ENCODE assay signal across 22 mouse cellular contexts in the genomic region with DNA sequence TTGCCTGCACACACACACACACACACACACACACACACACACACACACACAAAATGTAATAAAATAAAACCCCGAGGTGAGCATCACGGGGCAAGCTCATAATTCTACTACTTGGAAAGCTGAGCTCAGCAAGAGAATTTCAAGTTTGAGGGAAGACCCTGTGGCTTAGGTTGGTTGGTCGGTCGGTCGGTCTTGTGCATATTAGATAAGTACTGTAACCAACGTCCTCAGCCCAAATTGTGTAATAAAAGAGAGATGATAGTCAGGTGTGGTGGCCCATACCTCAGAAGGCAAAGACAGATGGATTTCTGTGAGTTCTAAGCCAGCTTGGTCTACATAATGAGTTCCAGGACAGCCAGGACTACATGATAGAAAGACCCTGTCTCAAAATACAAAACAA. TPM values are rescaled to one million over a fixed set of nuclear protein-coding genes. Genes with fewer than 3 reads are reported as not detected.
DNase-seq lines count a peak whose midpoint lies in the region; ATAC-seq and TF ChIP-seq lines count a peak whose summit lies in the region.
"Had no signal": no experiment of that assay in that cellular context is flagged by ENCODE, and none has a peak within 500 bp of the region (broad histone marks: within the 10 kb centered on the region; RNA-seq: fewer than 3 reads in every experiment).

No protein-coding gene starts in this region.

- peak overlapping the region; percentile 10; the same call in 1 of the 2 replicates for H3K27ac ChIP-seq in MEL (ENCODE audit: control insufficient read depth, low read depth, low read length)
- peak overlapping the region; percentile 36 for H3K27ac ChIP-seq in liver, embryonic 13.5 days
- H3K27ac ChIP-seq in liver, postnatal 0 days (ENCODE audit: low read depth) = 0 out of 2 replicates have a peak overlapping the region, but pooled peaks have one; percentile 19
- H3K27ac ChIP-seq: forebrain, embryonic 10.5 days; forebrain, embryonic 13.5 days; gastrocnemius, adult 2 months; hindbrain, embryonic 12.5 days; hindbrain, embryonic 15.5 days had no signal

- no peak for TF ChIP-seq POLR2A in MEL (IDR thresholded peaks at IDR 0.05; ENCODE audit: control insufficient read depth in 1 of 2, insufficient read depth in 1 of 2, low read depth in 1 of 2, low read length in 2 of 2, poor library complexity in 1 of 2)

- H3K79me2 ChIP-seq in MEL (ENCODE audit: control insufficient read depth, insufficient read depth, low read length, poor library complexity) = no peaks in the 10 kb centered on the region

- ATAC-seq in liver, embryonic 13.5 days (ENCODE audit: low read depth) = peak; percentile 47; the same call in 1 of the 2 replicates
- ATAC-seq in liver, postnatal 0 days = no peak
- ATAC-seq: forebrain, embryonic 13.5 days; forebrain, embryonic 16.5 days had no signal

- no peak overlapping the region for H3K4me3 ChIP-seq in MEL (ENCODE audit: control insufficient read depth in 1 of 2, insufficient read depth in 1 of 2, low read depth in 2 of 2, low read length in 2 of 2)
- no peak overlapping the region for H3K4me3 ChIP-seq in liver, embryonic 13.5 days (replicated peaks)
- H3K4me3 ChIP-seq in liver, postnatal 0 days (ENCODE audit: low read depth, low read length) = no peak overlapping the region
- H3K4me3 ChIP-seq: forebrain, embryonic 10.5 days; forebrain, embryonic 13.5 days; gastrocnemius, adult 2 months; hindbrain, embryonic 12.5 days; hindbrain, embryonic 15.5 days had no signal

- no peak overlapping the region for H3K4me2 ChIP-seq in liver, embryonic 13.5 days
- no peak overlapping the region for H3K4me2 ChIP-seq in liver, postnatal 0 days (ENCODE audit: low read depth, low read length)
- H3K4me2 ChIP-seq: forebrain, embryonic 13.5 days; heart, embryonic 11.5 days; hindbrain, embryonic 12.5 days; hindbrain, embryonic 15.5 days had no signal

- TF ChIP-seq EP300 in MEL (IDR thresholded peaks at IDR 0.05; ENCODE audit: low read depth in 1 of 2, low read length in 2 of 2) = peak; percentile 33 to 68; a peak in 3 of 4 replicates
- TF ChIP-seq EP300 in liver, postnatal 0 days (IDR thresholded peaks at IDR 0.05; ENCODE audit: low read depth) = no peak

- no peak for TF ChIP-seq RAD21 in MEL (IDR thresholded peaks at IDR 0.05; ENCODE audit: low read depth, low read length)

- 29% methylated on average over 6 of the region's 6 CpGs for WGBS in liver, embryonic 13.5 days (ENCODE audit: insufficient replicate concordance)
- 52% methylated on average over 6 of the region's 6 CpGs for WGBS in liver, postnatal 0 days (ENCODE audit: insufficient replicate concordance)

- no peaks in the 10 kb centered on the region for H3K27me3 ChIP-seq in MEL (ENCODE audit: control insufficient read depth in 1 of 2, insufficient read depth in 2 of 2, low read length in 2 of 2)
- no peaks in the 10 kb centered on the region for H3K27me3 ChIP-seq in liver, embryonic 13.5 days
- H3K27me3 ChIP-seq in liver, postnatal 0 days (ENCODE audit: insufficient read depth, low read length) = no peaks in the 10 kb centered on the region
- H3K27me3 ChIP-seq: CH12.LX; forebrain, embryonic 13.5 days; hindbrain, embryonic 12.5 days; hindbrain, embryonic 15.5 days had no signal

- peak; percentile 60 for DNase-seq in MEL (ENCODE audit: low read depth, low spot score)
- DNase-seq in liver, embryonic 13.5 days = no peak
- DNase-seq in liver, postnatal 0 days = no peak
- no peak for DNase-seq in neural tube, embryonic 10.5 days (ENCODE audit: extremely low spot score, low spot score)
- DNase-seq in frontal cortex, adult 2 months (ENCODE audit: extremely low spot score in 1 of 2, low spot score in 1 of 2) = no peak
- no peak for DNase-seq in thymus, postnatal 14 days
- DNase-seq: adrenal gland, postnatal 10 days; adrenal gland, postnatal 36 days; B cell, adult 2 months; cerebellum, adult 18-20 months; cerebellum, adult 9-10 months; cerebellum, postnatal 14 days; gastrocnemius, adult 2 months; gastrocnemius, postnatal 14 days had no signal

- peak overlapping the region; percentile 1; the same call in 1 of the 2 replicates for H3K9ac ChIP-seq in MEL (ENCODE audit: control insufficient read depth, low read depth, low read length, poor library complexity, severe bottlenecking)
- no peak overlapping the region for H3K9ac ChIP-seq in liver, embryonic 13.5 days
- 0 out of 2 replicates have a peak overlapping the region, but pooled peaks have one; percentile 16 for H3K9ac ChIP-seq in liver, postnatal 0 days (replicated peaks)
- H3K9ac ChIP-seq: forebrain, embryonic 13.5 days; hindbrain, embryonic 12.5 days; hindbrain, embryonic 15.5 days had no signal

- peaks cover 38 to 48% of the 10 kb centered on the region in 2 experiments for H3K4me1 ChIP-seq in MEL (ENCODE audit: control insufficient read depth in 1 of 2, insufficient read depth in 2 of 2, low read length in 2 of 2)
- H3K4me1 ChIP-seq in liver, embryonic 13.5 days (replicated peaks) = peaks cover 82% of the 10 kb centered on the region
- H3K4me1 ChIP-seq in liver, postnatal 0 days (ENCODE audit: insufficient read depth) = peaks cover 40% of the 10 kb centered on the region
- H3K4me1 ChIP-seq: hindbrain, embryonic 12.5 days had no signal

- peaks cover 0 to 39% of the 10 kb centered on the region in 2 experiments; a peak in 2 of 4 replicates for H3K36me3 ChIP-seq in MEL (ENCODE audit: control insufficient read depth in 1 of 2, insufficient read depth in 2 of 2, low read length in 2 of 2)
- H3K36me3 ChIP-seq in liver, embryonic 13.5 days = no peaks in the 10 kb centered on the region
- no peaks in the 10 kb centered on the region for H3K36me3 ChIP-seq in liver, postnatal 0 days (replicated peaks; ENCODE audit: insufficient read depth, low read length)
- H3K36me3 ChIP-seq: hindbrain, embryonic 12.5 days; hindbrain, embryonic 15.5 days had no signal

- TF ChIP-seq CTCF in MEL (IDR thresholded peaks at IDR 0.05 in 2 of 3, conservative IDR thresholded peaks at IDR 0.05 in 1 of 3; ENCODE audit: control insufficient read depth in 1 of 3, insufficient read depth in 1 of 3, low read depth in 2 of 3, low read length in 3 of 3, poor library complexity in 1 of 3, severe bottlenecking in 1 of 3) = no peak
- TF ChIP-seq CTCF in liver, postnatal 0 days (IDR thresholded peaks at IDR 0.05; ENCODE audit: low read depth) = no peak

- no peaks in the 10 kb centered on the region for H3K9me3 ChIP-seq in MEL (replicated peaks; ENCODE audit: insufficient read depth, low read length)
- no peaks in the 10 kb centered on the region for H3K9me3 ChIP-seq in liver, embryonic 13.5 days (replicated peaks)
- no peaks in the 10 kb centered on the region for H3K9me3 ChIP-seq in liver, postnatal 0 days (ENCODE audit: low read length)
- H3K9me3 ChIP-seq: forebrain, embryonic 10.5 days; forebrain, embryonic 13.5 days; G1E; hindbrain, embryonic 12.5 days; hindbrain, embryonic 15.5 days had no signal

TF ChIP-seq in MEL, 35 proteins besides CTCF, POLR2A, EP300 and RAD21 (continues in another document):
- TF ChIP-seq MYB (IDR thresholded peaks at IDR 0.05; ENCODE audit: low read depth, low read length) = 0 out of 2 replicates have a peak, but pooled peaks have one; percentile 14
- peak; percentile 38; the same call in 1 of the 2 replicates for TF ChIP-seq ETS1 (IDR thresholded peaks at IDR 0.05; ENCODE audit: low read depth, low read length)
- TF ChIP-seq TCF12 (IDR thresholded peaks at IDR 0.05; ENCODE audit: low read depth, low read length) = peak; percentile 61
- no peak for TF ChIP-seq SIN3A (IDR thresholded peaks at IDR 0.05; ENCODE audit: low read length)
- no peak for TF ChIP-seq UBTF (IDR thresholded peaks at IDR 0.05; ENCODE audit: borderline replicate concordance, insufficient read depth, low read depth, low read length)
- no peak for TF ChIP-seq MYC (IDR thresholded peaks at IDR 0.05; ENCODE audit: low read depth, low read length)

RNA-seq across cellular contexts. Expression of a gene that starts 31.5 kb away (rescaled TPM):
- total RNA-seq in MEL (2012; rRNA removed) = 21.0 and 42.0 TPM in 2 replicates
- 10 to 100 TPM in 1 of 2 experiments, not detected in 1; 34.4 TPM for polyA plus RNA-seq in MEL (2012; ENCODE audit: insufficient read depth in 1 of 2, insufficient read length in 2 of 2, low read depth in 1 of 2, low replicate concordance in 2 of 2, missing spikeins in 1 of 2)
- polyA plus RNA-seq in liver, embryonic 13.5 days (2015; fragmentation: Nextera tagmentation; extraction: Ambion mirVana) = 28.0 and 34.6 TPM in 2 replicates
- polyA plus RNA-seq in liver, postnatal 0 days (2015; fragmentation: Nextera tagmentation; extraction: Ambion mirVana) = 15.3 and 18.9 TPM in 2 replicates
- polyA plus RNA-seq in frontal cortex, adult 2 months (2012; rRNA removed) = 21.3 and 22.0 TPM in 2 replicates

RNA-seq across cellular contexts. Expression of a gene that starts 39.5 kb away (rescaled TPM):
- total RNA-seq in MEL (2012; rRNA removed) = 2.4 and 2.5 TPM in 2 replicates
- polyA plus RNA-seq in MEL (2012; ENCODE audit: insufficient read depth in 1 of 2, insufficient read length in 2 of 2, low read depth in 1 of 2, low replicate concordance in 2 of 2, missing spikeins in 1 of 2) = 1 to 10 TPM in 1 of 2 experiments, not detected in 1; 8.1 TPM
- polyA plus RNA-seq in liver, embryonic 13.5 days (2015; fragmentation: Nextera tagmentation; extraction: Ambion mirVana) = 3.7 and 5.5 TPM in 2 replicates
- 5.9 and 7.5 TPM in 2 replicates for polyA plus RNA-seq in liver, postnatal 0 days (2015; fragmentation: Nextera tagmentation; extraction: Ambion mirVana)
- polyA plus RNA-seq in frontal cortex, adult 2 months (2012; rRNA removed) = 22.9 and 27.1 TPM in 2 replicates

RNA-seq across cellular contexts. Expression of a gene that starts 42.6 kb away (rescaled TPM):
- 6.0 and 7.5 TPM in 2 replicates for total RNA-seq in MEL (2012; rRNA removed)
- 10 to 100 TPM in 1 of 2 experiments, not detected in 1; 10.1 TPM for polyA plus RNA-seq in MEL (2012; ENCODE audit: insufficient read depth in 1 of 2, insufficient read length in 2 of 2, low read depth in 1 of 2, low replicate concordance in 2 of 2, missing spikeins in 1 of 2)
- polyA plus RNA-seq in liver, embryonic 13.5 days (2015; fragmentation: Nextera tagmentation; extraction: Ambion mirVana) = 8.9 and 9.2 TPM in 2 replicates
- polyA plus RNA-seq in liver, postnatal 0 days (2015; fragmentation: Nextera tagmentation; extraction: Ambion mirVana) = 4.9 and 5.4 TPM in 2 replicates
- 5.7 and 7.1 TPM in 2 replicates for polyA plus RNA-seq in frontal cortex, adult 2 months (2012; rRNA removed)

RNA-seq across cellular contexts. Expression of a gene that starts 42.6 kb away (rescaled TPM):
- 16.2 and 28.3 TPM in 2 replicates for total RNA-seq in MEL (2012; rRNA removed)
- polyA plus RNA-seq in MEL (2012; ENCODE audit: insufficient read depth in 1 of 2, insufficient read length in 2 of 2, low read depth in 1 of 2, low replicate concordance in 2 of 2, missing spikeins in 1 of 2) = 10 to 100 TPM in 1 of 2 experiments, not detected in 1; 23.3 TPM
- polyA plus RNA-seq in liver, embryonic 13.5 days (2015; fragmentation: Nextera tagmentation; extraction: Ambion mirVana) = 50.3 and 54.3 TPM in 2 replicates
- polyA plus RNA-seq in liver, postnatal 0 days (2015; fragmentation: Nextera tagmentation; extraction: Ambion mirVana) = 38.2 and 40.3 TPM in 2 replicates
- 74.4 and 74.7 TPM in 2 replicates for polyA plus RNA-seq in frontal cortex, adult 2 months (2012; rRNA removed)

RNA-seq across cellular contexts. Expression of a gene that starts 49.5 kb away (rescaled TPM):
- 3,920 and 4,112 TPM in 2 replicates for total RNA-seq in MEL (2012; rRNA removed)
- 1,000 to 10,000 TPM in 1 of 2 experiments, not detected in 1; 2,892 TPM for polyA plus RNA-seq in MEL (2012; ENCODE audit: insufficient read depth in 1 of 2, insufficient read length in 2 of 2, low read depth in 1 of 2, low replicate concordance in 2 of 2, missing spikeins in 1 of 2)
- polyA plus RNA-seq in liver, embryonic 13.5 days (2015; fragmentation: Nextera tagmentation; extraction: Ambion mirVana) = 1,033 and 1,075 TPM in 2 replicates
- polyA plus RNA-seq in liver, postnatal 0 days (2015; fragmentation: Nextera tagmentation; extraction: Ambion mirVana) = 732 and 758 TPM in 2 replicates
- 1,050 and 1,099 TPM in 2 replicates for polyA plus RNA-seq in frontal cortex, adult 2 months (2012; rRNA removed)
